Mouse (Mus musculus): ENCODE results near the gene E2f2. TPM values are rescaled to one million over a fixed set of nuclear protein-coding genes. Genes with fewer than 3 reads are reported as not detected.
A peak's percentile ranks its signal among the peaks of the same experiment; 100 is the strongest.

E2f2 gene
- 1 to 10 TPM in 1 of 2 experiments, under 1 TPM in 1; 0.97 to 1.9 TPM for total RNA-seq (2021)

- peak in 1 of 2 experiments; percentile 77 for DNase-seq (ENCODE audit: extremely low spot score in 1 of 2, low spot score in 2 of 2)
- intact Hi-C loops (cut with DNase I): no loop called here
Measured at GRCm38 (mm10) chr4:136172011-136172541, at the start of gene E2f2. TSS of gene E2f2 (plus strand) at chr4:136172394.

GRCm38 (mm10) chr4:136123111-136123791 is 48.9 kb upstream of the E2f2 start:
- intact Hi-C loops (cut with DNase I): no loop called here
- DNase-seq (ENCODE audit: extremely low spot score in 1 of 2, low spot score in 2 of 2): no peak

- DNase-seq (ENCODE audit: extremely low spot score in 1 of 2, low spot score in 2 of 2): no peak
- intact Hi-C loops (cut with DNase I): no loop called here
Measured at GRCm38 (mm10) chr4:136123792-136124161, 48.4 kb upstream of the E2f2 start.

- intact Hi-C loops (cut with DNase I): no loop called here
Measured at GRCm38 (mm10) chr4:136124581-136124980, 47.6 kb upstream of the E2f2 start.

GRCm38 (mm10) chr4:136125458-136125857 is 46.7 kb upstream of the E2f2 start:
- intact Hi-C loops (cut with DNase I): no loop called here
- no peak for DNase-seq (ENCODE audit: extremely low spot score in 1 of 2, low spot score in 2 of 2)

More at GRCm38 (mm10) chr4:136124581-136124980, 47.6 kb upstream of the E2f2 start:
- DNase-seq (ENCODE audit: extremely low spot score in 1 of 2, low spot score in 2 of 2): no peak

- intact Hi-C loops (cut with DNase I): no loop called here
- DNase-seq (ENCODE audit: extremely low spot score in 1 of 2, low spot score in 2 of 2): no peak
Measured at GRCm38 (mm10) chr4:136126019-136126418, 46.2 kb upstream of the E2f2 start.

- no peak for DNase-seq (ENCODE audit: extremely low spot score in 1 of 2, low spot score in 2 of 2)
- intact Hi-C loops (cut with DNase I): no loop called here
Measured at GRCm38 (mm10) chr4:136127670-136128069, 44.5 kb upstream of the E2f2 start.

GRCm38 (mm10) chr4:136129842-136130241 is 42.4 kb upstream of the E2f2 start:
- no peak for DNase-seq (ENCODE audit: extremely low spot score in 1 of 2, low spot score in 2 of 2)
- intact Hi-C loops (cut with DNase I): no loop called here

GRCm38 (mm10) chr4:136133801-136134200 is 38.4 kb upstream of the E2f2 start:
- intact Hi-C loops (cut with DNase I): no loop called here
- DNase-seq (ENCODE audit: extremely low spot score in 1 of 2, low spot score in 2 of 2): no peak

- intact Hi-C loops (cut with DNase I): no loop called here
- DNase-seq (ENCODE audit: extremely low spot score in 1 of 2, low spot score in 2 of 2): no peak
Measured at GRCm38 (mm10) chr4:136134418-136134977, 37.7 kb upstream of the E2f2 start.

- DNase-seq (ENCODE audit: extremely low spot score in 1 of 2, low spot score in 2 of 2): peak; percentile 58 to 90
Measured at GRCm38 (mm10) chr4:136134978-136135873, 37.0 kb upstream of the E2f2 start.

GRCm38 (mm10) chr4:136135874-136136728 is 36.1 kb upstream of the E2f2 start:
- intact Hi-C loops (cut with DNase I): no loop called here
- peak in 1 of 2 experiments; percentile 35 for DNase-seq (ENCODE audit: extremely low spot score in 1 of 2, low spot score in 2 of 2)

More at GRCm38 (mm10) chr4:136134978-136135873, 37.0 kb upstream of the E2f2 start:
- intact Hi-C loops (cut with DNase I): no loop called here

GRCm38 (mm10) chr4:136139326-136140110 is 32.7 kb upstream of the E2f2 start:
- intact Hi-C loops (cut with DNase I): no loop called here
- DNase-seq (ENCODE audit: extremely low spot score in 1 of 2, low spot score in 2 of 2): no peak

- intact Hi-C loops (cut with DNase I): no loop called here
- DNase-seq (ENCODE audit: extremely low spot score in 1 of 2, low spot score in 2 of 2): peak; percentile 73 to 98
Measured at GRCm38 (mm10) chr4:136140327-136141250, 31.6 kb upstream of the E2f2 start.

- DNase-seq (ENCODE audit: extremely low spot score in 1 of 2, low spot score in 2 of 2): no peak
- intact Hi-C loops (cut with DNase I): no loop called here
Measured at GRCm38 (mm10) chr4:136142267-136143192, 29.7 kb upstream of the E2f2 start.
